Mouse (Mus musculus) naive thymus-derived CD4-positive, alpha-beta T cell, adult 5 months (primary cell): ENCODE measurements around the gene Hnrnpul1. TPM values are rescaled to one million over a fixed set of nuclear protein-coding genes. Genes with fewer than 3 reads are reported as not detected.

Experiments used
- polyA plus RNA-seq: library from polyadenylated mRNA; unstranded; fragments of 100-300 nt; shearing (Covaris generic); gene quantifications from one replicate; pipeline ENCODE4 v1.2.1, GENCODE M21; 2017

Gene Hnrnpul1
- 104 TPM for polyA plus RNA-seq

DNA sequence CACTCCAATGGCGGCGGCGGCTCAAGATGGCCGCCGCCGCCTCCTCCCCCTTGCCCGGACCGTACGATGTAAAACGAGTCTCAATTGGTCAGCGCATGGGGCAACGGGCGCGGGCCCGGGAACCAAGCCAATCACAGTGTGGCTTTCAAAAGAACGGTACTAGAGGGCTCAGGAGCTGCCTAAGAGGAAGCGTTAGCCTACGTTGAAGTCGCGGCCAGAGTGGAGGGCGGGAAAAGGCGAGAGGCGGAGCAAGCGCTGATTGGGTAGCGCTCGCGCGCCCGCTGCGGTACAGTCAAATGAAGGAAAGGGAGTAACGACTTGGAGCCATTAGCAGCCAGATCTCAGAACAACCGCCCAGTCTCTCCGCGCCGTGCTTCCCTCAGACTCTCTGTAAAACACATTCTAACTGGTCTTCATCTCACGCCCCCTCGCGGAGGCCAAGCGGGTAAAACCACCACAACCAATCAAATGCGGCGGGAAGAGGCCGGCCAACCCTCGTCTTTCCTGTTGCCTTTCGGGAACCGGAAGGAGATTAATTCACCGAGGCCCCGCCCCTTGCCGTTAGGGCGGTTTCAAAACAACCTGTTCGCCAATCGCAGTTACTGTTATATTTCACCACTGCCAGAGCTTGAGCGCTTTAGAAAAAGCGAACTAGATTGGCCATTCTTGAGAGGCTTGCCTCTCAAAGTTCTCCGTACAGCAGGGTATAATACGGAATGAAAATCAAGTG, at the start of gene Hnrnpul1:
Hnrnpul1 (minus strand) TSS at position 20 of the 730 bp plus-strand sequence.

DNA sequence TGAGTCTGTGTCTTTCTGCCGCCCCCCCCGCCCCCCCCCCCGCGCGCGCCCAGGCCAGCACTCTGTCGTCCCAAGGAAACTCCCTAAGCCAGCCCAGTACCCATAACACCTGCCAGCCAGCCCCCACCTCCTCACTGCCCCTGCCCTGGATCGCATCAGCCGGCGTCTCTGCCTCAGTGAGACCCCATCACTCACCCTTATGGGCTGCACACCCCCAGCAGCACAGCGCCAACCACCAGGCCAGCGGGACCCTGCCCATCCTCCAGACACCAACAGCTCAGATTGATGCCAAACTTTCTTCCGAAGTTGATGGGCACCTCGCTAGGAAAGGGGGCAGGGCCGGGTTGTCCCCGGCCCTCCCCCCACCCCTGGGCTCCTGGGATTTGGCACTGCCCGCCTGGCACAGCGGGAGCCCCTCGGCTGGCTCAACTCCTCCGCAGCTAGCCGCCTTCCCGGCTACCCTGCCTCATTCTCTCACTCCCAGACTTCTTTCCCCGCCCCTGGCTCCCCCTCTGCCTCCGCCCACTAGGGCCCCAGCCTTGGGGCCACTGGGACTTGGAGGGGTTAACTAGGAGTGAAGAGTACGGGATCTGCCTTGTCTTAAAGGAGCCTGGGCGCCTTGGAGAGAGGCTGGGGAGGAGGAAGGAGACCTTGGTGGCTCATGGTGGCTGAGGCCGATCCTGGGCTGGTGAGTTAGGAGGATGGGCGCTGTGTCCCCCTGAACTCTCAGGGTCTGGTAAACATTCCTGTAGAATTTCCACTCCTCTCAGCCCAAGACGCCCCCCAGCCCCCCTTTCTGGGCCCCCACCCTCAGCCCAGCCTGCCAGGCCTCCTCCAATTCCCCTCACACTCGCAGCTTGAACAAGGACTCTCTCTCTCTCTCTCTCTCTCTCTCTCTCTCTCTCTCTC, 33.9 kb upstream of the Hnrnpul1 start, which contains the start of gene Axl:
Axl (minus strand) TSS at position 486 of the 909 bp plus-strand sequence.

GRCm38 (mm10) chr7:25718788-25719417, 35.7 kb downstream of the Hnrnpul1 start, which contains the start of gene Ccdc97:
Ccdc97 (minus strand) TSS chr7:25719088.

GRCm38 (mm10) chr7:25686680-25687531, 67.7 kb downstream of the Hnrnpul1 start, which contains the start of gene Tgfb1:
Tgfb1 (plus strand) TSS chr7:25687002.

GRCm38 (mm10) chr7:25680514-25681258, 73.9 kb downstream of the Hnrnpul1 start, which contains the start of gene B9d2:
B9d2 (plus strand) TSS chr7:25680780.

GRCm38 (mm10) chr7:25674719-25675300, 79.7 kb downstream of the Hnrnpul1 start, which contains the start of gene Tmem91:
Tmem91 (minus strand) TSS chr7:25675166.

Other genes with a start within 250 kb of the Hnrnpul1 start
- gene Ceacam2, start 214.9 kb downstream of the Hnrnpul1 start, polyA plus RNA-seq: not detected
- gene Erich4, start 138.9 kb downstream of the Hnrnpul1 start, polyA plus RNA-seq: not detected
- gene Dmac2, start 135.3 kb downstream of the Hnrnpul1 start, polyA plus RNA-seq: 91.4 TPM
- 0.49 TPM for gene B3gnt8, start 128.1 kb downstream of the Hnrnpul1 start, polyA plus RNA-seq
- gene Bckdha, start 95.8 kb downstream of the Hnrnpul1 start, polyA plus RNA-seq: 36.7 TPM
- gene Exosc5, start 95.6 kb downstream of the Hnrnpul1 start, polyA plus RNA-seq: 64.7 TPM
- gene Tmem91, start 79.6 kb downstream of the Hnrnpul1 start, polyA plus RNA-seq: 2.7 TPM
- 23.7 TPM for gene B9d2, start 74.0 kb downstream of the Hnrnpul1 start, polyA plus RNA-seq
- gene Tgfb1, start 67.8 kb downstream of the Hnrnpul1 start, polyA plus RNA-seq: 114 TPM
- 52.1 TPM for gene Ccdc97, start 35.7 kb downstream of the Hnrnpul1 start, polyA plus RNA-seq
- gene Axl, start 33.9 kb upstream of the Hnrnpul1 start, polyA plus RNA-seq: 0.80 TPM
- gene Cyp2s1, start 62.2 kb upstream of the Hnrnpul1 start, polyA plus RNA-seq: 14.6 TPM
- gene Cyp2b10, start 142.9 kb upstream of the Hnrnpul1 start, polyA plus RNA-seq: not detected